Mouse (Mus musculus) right cerebral cortex, adult 18-20 months (tissue): ENCODE measurements at regions not wholly inside any gene's neighbourhood (a gene's known extent, or its start where the extent isn't known, plus 50 kb on each side); places are given as distances from the start of the nearest gene placed in this dataset.
A peak's percentile ranks its signal among the peaks of the same experiment; 100 is the strongest.

ENCODE experiments used
- DNase-seq: peaks from one replicate; pipeline ENCODE4 v3.0.0; 2022; ENCODE audit warnings: mixed read lengths

DNA sequence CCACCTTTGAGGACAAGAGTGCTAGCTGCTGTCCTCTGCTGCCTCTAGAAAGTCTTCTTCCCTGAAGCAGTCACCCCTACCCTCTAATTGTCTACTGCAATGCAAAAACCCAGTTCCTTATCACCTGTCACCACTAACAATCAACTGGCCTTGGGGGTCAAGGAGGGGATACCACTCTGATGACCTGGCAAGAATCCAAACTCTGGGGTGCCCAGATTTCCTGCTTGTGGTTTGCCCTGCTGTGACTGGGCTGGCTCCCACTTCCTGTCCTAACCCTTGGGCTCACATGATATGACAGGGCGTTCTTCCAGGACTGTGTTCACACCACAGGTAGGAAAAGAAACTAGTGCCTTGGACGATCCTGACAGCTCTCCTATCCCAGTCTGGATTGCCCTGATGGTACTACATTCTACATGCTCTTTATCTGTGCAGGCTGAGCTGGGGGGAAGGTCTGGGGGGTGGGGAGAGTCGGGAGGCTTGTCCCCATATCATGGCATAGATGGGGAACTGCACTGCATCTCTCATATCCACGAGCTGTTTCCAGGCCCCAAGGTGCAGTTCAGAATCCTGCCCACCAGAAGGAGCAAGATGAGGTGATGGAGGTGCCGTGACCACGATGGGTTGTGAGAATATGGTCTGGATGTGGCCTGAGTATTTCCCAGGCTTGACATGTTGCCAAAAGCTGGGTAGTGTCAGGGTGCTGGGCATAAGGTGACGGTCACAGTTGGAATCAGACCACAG lies 81.0 kb downstream of the Maf start:
- no peak for DNase-seq

GRCm38 (mm10) chr8:115625072-115625471 lies 82.5 kb downstream of the Maf start:
- no peak for DNase-seq

GRCm38 (mm10) chr8:115618049-115618760 lies 89.4 kb downstream of the Maf start:
- peak; percentile 53 for DNase-seq

DNA sequence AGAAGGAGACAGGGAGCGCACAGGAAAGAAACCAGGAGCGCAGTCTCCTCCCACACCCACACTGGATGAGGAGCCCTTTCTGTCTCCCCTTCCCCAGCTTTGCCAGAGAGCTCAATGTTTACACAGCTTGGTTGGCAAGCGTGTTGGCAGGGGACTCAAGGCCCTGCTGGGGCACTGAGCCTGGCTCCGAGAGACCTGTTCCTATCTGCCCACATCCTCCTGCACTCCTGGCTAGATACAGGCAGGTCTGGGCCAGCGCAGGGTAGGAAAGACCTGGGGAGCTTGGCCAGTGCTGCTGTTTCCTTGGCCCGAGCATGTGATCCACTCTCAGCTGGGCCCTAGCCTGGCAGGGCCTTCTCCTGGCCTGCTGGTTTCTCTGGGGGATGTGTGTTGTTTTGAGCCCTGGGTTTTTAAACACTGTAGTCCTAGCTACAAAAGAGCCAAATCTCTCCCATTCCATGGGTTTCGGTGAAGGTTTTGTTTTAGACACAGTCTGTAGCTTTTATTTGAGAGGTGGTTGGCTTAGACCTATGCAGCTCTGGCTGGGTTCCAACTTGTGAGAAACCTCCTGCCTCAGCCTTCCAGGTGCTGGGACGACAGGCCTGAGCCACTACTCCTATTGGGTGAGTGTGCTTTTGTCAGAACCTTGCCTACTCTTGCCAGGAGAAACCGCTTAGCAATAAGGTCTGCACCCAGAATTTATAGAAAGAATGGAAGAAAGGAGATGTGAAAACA lies 90.6 kb downstream of the Maf start:
- no peak for DNase-seq

DNA sequence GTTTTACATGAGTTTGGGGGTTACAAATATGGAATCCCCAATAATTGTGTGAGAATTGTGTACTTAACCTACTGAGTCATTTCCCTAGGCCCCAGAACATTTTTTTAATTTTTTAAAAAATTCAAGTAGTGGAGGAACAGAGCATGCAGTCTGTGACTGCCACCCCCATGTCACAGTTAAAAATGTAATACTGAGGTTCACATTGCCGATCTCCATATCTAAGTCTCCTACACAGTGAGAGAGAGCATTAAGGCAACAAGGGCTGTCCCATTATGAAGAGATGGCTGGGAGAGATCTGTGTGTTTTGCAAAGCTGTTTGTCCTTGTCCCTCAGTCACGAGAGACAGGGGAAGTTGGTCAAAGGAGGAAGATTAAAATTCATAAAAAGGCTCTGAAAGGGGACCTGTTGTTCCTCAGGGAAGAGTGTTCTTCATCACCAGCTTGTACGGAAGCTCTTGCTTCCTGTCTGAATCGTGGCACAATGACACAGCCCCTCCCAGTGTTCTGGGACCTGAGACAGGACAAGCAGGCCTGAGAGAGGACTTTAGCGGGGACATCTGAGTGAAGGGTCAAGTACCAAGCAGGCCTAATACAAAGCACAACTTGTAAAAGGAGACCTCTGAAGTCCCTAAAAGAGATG lies 93.5 kb downstream of the Maf start:
- DNase-seq: peak; percentile 7

- no peak for DNase-seq
Observed at GRCm38 (mm10) chr8:115612119-115612518, 95.5 kb downstream of the Maf start.

- DNase-seq: no peak
Observed at GRCm38 (mm10) chr8:115599771-115600170, 107.8 kb downstream of the Maf start.

GRCm38 (mm10) chr8:115597226-115597953 lies 110.2 kb downstream of the Maf start:
- peak; percentile 20 for DNase-seq

DNA sequence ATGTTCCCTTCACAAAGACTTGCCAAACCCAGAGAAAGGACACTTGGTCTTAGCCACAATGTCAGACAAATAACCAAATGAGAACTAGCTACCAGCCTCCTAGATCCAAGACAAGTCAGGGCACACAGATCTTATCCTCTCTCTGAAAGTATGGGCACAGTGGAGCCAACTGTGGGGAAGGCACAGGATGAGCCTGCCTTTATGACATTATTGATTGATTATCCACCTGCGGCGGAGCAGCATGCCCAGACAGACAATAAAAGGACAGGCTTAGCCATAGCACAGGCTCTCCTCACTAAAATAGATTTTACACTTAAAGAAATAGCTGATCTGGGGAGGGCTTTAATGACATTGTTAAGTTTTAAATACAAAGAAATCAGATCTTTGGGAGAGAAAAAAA lies 117.9 kb downstream of the Maf start:
- no peak for DNase-seq

GRCm38 (mm10) chr8:115589076-115589475 lies 118.5 kb downstream of the Maf start:
- no peak for DNase-seq

DNA sequence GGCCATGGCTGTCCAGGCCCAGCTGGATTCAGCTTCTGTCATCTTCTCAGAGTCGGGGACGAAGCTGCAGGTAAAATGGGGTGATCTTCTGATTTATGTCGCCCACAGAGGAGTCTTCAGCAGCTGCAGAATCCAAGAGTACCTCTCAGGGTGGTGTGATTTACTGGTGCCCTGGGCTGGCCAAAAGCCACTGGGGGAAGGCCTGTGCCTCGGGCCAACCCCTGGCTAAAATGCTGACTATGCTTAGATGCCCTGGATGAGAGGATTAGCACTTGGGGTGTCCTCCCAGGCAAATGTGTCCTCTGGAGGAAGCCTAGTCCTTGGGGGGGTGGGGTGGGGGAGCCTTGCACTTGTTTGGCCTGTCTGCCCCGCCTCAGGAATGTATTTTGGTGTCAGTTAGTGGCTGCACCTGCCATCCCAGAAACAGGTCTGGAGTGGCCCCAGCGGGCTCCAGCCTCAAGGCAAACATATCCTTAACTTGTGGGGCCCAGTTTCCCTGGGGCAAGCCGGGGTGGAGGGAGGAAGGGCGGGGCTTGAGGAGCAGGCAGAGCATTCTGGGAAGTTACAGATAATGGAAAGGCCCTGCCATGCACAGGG lies 123.2 kb downstream of the Maf start:
- no peak for DNase-seq

DNA sequence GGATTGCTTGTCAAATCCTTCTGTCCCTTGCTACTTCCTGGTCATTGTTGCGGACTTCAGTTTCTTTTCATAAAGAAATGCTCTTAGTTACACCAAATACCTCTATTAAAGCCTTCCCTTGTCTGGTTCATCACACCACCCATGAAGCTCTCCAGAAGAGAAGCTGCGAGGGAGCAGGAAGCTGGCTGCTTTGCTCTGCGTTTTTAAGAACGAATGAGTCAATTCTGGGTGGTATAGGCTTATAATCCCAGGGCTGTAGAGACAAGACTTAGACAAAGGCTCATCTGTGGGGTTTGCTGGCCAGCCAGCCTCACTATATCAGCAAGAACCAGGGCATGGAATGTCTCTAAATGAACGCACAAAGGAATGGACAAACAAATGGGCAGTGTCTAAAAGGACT lies 124.4 kb downstream of the Maf start:
- no peak for DNase-seq

- DNase-seq: no peak
Observed at GRCm38 (mm10) chr8:115581940-115582517, 125.6 kb downstream of the Maf start.

- no peak for DNase-seq
Observed at GRCm38 (mm10) chr8:115568394-115568793, 139.2 kb downstream of the Maf start.

- no peak for DNase-seq
Observed at GRCm38 (mm10) chr8:115565768-115566167, 141.8 kb downstream of the Maf start.

DNA sequence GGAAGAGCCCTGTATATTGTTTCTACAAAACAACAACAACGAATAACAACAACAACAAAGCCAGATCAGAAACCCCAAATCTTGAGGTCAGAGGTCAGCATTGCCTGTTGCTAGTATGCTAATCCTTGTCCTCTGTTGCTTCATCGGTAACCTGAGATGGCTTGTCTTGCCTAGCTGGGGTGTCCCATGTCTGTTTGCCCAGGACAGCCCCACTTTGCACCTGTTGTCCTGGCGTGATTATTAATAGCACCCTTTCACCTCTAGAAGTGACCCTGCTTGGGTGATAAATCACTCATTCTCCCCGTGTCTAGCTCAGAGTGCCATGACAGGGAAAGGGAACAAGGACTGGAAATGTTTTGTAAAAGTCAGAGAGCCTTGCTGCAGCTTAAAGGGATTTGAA lies 145.2 kb downstream of the Maf start:
- no peak for DNase-seq

DNA sequence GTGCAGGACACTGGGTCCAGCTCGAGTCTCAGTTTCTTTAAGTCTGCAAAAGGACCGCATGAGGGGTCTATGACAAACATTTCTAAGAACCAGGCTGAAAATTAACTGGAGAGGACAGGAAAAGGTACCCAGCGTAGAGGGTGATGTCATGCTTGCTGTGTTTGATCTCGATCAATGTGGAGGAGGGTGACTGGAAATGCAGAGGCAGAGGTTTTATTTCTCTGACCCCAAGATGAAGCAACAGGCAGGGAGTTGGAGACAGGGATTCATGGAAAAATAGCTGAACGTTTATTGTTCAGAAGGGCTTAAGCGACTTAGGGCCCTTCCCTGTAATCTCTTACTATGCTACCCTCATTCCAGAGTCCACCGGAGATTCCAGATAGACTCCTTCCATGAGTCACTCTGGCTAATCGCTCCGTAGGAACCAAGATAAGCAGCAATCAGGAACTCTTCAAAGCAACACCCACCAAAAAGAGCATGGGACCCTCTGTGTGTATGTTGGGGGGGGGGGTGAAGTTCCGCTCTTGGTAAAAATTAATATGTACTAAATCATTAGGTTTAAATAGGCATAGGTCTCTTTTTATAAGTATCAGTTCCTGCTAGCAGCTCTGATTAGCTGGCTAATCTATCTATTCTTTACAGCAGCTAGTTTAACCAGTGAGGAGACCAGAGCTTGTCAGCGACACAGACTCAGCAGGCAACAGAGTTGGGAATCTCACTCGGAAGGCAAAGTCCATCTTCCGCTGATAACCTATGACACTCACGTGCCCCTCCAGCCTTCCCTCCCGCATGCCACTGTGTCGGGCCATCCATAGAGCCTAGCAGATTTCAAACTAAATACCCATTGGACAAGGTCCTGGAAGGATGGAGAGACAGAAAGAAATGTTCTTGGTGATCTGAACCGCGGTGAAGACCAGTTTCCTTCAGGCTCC lies 146.3 kb downstream of the Maf start:
- no peak for DNase-seq

DNA sequence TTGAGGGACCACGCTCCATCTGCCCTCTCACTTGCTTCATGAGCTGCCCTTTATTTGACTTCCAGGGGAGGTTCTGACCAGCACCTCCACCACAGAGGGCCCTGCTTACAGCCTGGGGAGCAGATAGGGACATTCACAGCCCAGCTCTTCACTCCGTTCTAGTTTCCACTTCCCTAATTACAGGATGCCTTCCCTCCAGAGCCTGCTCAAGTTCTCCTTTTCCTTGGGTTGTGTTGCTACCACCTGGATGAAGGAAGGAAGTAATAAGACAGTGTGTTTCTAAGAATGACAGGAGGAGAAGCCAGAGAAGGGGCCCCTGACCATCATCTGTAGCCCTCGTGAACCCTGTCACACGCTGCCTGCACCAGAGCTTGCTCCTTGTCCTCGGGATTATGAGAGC lies 152.1 kb downstream of the Maf start:
- no peak for DNase-seq

- peak; percentile 19 for DNase-seq
Observed at GRCm38 (mm10) chr8:115554185-115554584, 153.4 kb downstream of the Maf start.

GRCm38 (mm10) chr8:115551262-115551661 lies 156.3 kb downstream of the Maf start:
- no peak for DNase-seq

DNA sequence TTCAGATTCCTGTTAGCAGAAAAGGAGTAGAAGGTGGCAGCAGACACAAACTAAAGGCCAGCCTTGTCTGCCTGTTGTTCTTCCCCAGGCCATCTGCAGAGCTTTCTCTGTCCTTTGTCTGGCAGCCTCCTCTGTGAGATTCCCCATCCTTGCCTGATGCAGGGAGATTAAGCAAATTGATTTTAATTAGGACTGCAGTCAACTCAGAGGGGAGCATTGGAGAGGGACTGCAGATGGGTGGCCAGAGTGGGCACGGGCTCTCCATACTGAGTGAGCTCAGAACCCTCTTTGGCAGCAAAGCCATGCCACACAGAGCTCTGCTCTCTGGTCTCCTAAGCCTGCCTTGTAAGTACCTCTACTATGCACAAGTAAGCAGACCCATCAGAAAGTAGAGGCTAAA lies 158.5 kb downstream of the Maf start:
- DNase-seq: no peak
